Mouse (Mus musculus) adrenal gland, postnatal 4 days (tissue): ENCODE data around the gene Dagla. TPM values are rescaled to one million over a fixed set of nuclear protein-coding genes. Genes with fewer than 3 reads are reported as not detected.

Experiments
- DNase-seq, 2 experiments: peaks; one replicate each; pipeline ENCODE4 v3.0.0; 2021 to 2022; ENCODE audit warnings: low spot score in 2 of 2, mixed read lengths in 2 of 2
- long read RNA-seq, 2 experiments: library from polyadenylated mRNA; stranded (forward); transcript quantifications; one replicate each; pipeline ENCODE4 v2.0.0; 2021
- total RNA-seq, 2 experiments: library from RNA; stranded (reverse); gene quantifications; 2 replicates each; pipeline ENCODE4 v1.2.3; 2021

Dagla gene
- 1 to 10 TPM; 5.2 to 6.4 TPM for total RNA-seq
- long read RNA-seq, experiment 1, full-length matches to known transcripts = 1 of 3 reads
- long read RNA-seq, experiment 1, partial matches to known transcripts = 0 of 3 reads
- long read RNA-seq, experiment 1, other reads (novel, unspliced or antisense) = 2 of 3 reads
- long read RNA-seq, experiment 2, partial matches to known transcripts = 1 of 4 reads
- long read RNA-seq, experiment 2, other reads (novel, unspliced or antisense) = 3 of 4 reads

DNA sequence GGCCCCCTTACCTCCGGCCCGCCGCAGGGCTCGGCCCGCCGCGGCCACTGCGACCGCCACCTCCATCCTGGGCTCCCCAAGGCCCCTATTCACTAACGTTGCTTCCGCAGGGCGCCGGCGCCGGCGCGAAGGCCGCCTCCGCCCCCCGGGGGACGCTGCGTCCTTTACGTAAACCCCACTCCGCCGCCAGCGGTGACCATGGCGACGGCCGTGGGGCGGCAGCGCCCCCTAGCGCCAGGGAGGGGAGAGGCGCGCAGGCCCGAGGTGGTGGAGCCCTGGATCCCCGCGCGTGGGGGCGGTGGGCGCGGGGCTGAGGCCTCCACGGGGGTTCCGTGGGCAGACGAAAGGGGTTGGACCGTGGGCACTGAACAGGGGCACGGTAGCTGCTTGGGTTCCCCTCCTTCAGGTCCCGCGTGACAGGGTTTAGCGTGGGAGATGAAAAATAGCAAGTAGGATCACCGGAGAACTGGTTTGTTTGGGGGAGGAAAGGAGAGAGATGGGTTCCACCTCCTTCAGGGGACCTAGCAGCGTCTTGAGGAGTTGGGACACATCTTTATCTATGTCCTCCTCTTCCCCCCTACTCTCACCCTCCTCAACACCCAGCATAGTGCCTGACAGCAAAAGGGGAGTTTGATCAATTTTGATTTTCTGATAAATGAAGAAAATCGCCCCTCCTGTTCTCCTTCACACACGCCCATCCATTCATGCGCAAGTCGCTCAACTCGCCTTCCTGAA lies at the start of gene Dagla:
Gene Dagla, minus strand, starts transcription at position 68 of the 735 bp plus-strand sequence.
- DNase-seq = peak; percentile 54 to 57

DNA sequence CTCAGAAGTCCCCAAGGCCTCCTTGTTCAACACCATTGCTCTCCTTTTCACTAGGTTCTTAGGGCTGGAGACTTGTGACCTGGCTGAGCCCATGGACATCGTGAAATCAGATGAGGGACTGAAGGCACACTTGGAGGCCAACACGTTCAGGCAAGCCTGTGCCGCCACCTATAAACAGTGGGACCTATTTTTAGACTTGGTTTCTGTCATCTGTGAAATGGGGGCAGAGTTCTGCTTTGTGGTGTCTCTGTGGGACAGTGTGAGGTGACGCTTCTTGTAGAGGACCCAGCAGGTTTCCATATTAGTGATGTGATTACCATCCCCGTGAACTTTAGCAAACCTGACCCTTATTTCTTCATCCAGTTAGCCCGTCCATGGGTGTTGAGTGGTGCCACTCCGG lies 47.5 kb upstream of the Dagla start:
- no peak for DNase-seq

DNA sequence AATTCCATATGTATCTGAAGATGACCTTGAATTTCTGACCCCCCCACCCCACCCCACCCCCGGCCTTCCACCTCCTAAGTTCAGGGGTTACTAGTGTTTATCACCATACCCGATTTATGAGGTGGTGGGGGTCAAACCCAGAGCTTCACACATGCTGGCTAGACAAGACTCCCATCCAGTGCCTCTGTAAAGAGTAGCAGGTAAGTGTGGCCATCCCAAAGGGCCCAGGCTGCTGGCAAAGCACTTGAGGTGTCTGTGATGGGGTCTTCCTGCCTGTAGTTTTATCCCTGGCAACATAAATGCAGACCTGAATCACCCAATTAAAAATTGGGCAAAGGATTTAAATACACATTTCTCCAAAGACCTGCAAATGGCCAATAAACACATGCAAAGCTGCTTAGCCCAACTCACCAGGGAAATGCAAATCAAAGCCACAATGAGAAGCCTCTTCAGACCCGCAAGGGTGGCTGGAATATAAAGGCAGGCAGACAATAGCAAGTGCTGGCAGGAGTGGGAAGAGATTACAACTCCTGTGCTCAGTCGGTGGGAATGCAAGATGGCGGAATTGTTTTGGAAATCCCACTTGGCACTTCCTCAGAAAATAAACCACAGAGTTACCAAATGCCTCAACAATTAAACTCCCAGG lies 43.1 kb upstream of the Dagla start:
- DNase-seq = no peak

DNA sequence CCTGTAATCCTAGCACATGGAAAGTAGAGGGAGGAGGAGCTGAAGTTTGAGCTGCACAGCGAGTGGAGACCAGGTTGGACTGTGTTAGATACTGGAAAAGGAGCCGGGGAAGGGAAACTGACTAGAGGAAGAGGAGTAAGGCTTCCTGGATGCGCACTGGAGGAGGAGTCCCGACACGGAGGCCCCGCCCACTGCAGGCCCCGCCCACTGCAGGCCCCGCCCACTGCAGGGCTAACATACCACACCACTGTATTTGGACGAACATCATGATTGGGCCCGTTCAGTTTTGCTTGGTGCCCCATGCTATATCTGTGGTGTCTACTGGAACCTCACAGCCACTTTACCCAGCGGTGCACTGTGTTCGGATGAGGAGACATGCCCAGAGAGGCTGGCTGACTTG lies 41.0 kb upstream of the Dagla start:
- DNase-seq = no peak

DNA sequence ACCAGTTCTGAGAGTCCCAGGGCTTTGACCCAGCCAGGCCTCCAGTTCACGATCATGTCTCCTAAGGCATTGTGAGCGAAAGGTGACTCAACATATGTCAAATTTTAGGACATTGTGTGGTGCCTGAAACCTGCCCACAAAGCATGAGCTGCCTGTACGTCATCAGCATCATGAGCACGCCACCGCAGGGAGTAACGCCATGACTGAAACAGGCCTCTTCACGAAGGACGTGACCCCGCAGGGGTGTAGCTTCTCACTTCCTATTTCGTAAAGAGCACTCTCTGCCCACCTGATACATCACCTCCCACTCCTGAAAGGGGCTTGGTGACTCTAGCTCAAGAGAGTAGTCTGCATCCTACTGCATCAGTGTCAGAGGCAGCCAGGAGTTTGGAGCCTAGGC lies 39.2 kb upstream of the Dagla start:
- no peak for DNase-seq

DNA sequence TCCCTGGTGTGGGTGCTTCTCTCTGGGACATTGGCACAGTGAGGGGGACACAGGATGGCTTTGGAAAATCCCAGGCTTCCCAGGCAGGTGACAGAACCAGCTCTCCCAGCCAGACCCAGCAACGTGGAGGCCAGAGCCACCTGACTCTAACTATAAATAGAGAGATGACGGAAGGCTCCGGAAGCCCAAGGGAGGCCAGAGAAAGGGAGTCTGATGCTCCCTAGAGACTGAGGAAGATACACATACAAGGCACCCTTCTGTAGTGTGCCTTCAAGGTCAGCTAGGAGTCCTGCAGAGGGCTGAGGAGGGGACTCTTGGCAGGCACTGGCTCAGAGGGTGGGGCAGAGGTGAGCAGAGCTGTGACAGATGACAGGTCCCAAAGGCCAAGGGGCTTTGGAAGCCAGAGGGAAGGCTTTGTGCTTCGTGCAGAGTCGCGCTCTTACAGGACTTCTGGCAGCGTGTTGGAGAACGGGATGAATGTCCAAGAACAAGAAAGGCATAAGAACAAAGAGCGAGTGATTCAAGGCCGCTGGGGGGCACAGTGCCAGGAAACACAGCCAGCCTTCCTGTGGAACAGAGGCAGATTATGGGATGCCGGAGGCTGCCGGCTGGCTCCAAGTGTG lies 37.3 kb upstream of the Dagla start:
- peak; percentile 25 to 55 for DNase-seq

DNA sequence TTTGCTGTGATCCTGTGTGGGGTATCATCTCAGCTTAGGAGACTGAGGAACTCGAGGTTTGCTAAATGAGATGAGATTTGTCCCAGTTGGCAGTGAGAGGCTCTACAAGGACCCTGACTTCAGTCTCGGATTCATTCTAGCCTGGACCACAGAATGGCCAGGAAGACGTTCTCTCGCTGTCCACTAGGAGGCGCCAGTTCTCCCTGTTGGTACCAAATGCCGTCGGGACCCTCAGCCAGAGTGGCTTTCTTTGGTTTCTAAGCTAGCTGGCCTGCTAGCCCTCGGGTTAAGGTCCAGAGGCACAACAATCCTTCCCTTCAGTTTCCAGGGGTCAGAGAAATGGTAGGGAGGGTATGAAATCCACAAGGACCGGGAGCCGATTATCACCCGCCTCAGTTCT lies 36.5 kb upstream of the Dagla start:
- peak; percentile 29 to 35 for DNase-seq

DNA sequence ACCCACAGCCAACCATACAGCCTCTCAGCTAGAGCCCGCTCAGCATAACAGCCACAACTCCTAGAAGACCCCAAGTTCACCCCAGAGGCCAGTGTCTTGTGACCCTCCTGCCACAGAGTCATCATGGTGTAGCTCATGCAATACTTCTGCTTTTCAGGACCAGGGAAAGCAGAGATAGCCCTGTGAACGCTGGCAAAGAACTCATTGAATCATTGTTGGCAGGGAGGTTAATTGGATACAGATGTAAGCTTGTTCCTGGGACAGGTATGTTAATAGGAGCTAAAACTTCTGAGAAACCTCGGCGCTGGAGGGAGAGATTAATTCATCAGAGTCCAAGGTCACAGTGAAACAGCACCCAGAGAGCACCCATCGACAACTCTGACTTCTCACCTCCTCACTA lies 36.0 kb upstream of the Dagla start:
- no peak for DNase-seq

DNA sequence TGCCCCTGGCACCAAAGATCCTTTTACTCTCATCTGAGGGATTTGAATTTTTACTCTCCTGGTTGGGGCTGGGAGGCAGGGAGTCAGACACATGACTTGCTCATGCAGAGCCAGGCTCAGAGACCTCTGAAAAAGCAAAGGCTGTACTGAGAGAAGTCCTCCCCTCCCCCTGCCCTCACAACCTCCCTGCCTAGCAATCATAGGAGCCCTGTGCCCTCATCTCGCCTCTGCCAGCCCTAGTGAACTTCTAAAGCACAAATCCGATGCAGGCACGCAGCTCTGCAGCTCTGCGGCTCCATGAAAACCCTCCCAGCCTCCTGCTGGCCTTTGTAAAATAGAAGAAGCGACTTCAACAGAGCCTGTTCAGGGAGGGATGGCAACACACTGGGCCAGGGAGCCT lies 34.6 kb upstream of the Dagla start:
- no peak for DNase-seq

DNA sequence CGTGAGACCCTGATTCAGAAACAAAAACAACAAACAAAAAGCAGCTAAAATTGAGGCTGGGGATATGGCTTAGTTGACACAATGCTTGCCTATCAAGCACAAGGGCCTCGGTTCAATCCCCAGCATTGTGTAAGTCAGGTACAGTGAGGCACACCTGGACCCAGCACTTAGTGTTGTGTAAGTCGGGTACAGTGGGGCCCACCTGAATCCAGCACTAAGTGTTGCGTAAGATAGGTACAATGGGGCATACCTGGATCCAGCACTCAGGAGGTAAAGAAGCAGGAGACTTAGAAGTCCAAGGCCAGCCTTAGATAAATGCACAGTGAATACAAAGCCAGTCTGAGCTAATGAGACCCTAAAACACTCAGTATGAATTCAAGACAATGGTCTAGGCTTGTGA lies 34.0 kb upstream of the Dagla start:
- no peak for DNase-seq

DNA sequence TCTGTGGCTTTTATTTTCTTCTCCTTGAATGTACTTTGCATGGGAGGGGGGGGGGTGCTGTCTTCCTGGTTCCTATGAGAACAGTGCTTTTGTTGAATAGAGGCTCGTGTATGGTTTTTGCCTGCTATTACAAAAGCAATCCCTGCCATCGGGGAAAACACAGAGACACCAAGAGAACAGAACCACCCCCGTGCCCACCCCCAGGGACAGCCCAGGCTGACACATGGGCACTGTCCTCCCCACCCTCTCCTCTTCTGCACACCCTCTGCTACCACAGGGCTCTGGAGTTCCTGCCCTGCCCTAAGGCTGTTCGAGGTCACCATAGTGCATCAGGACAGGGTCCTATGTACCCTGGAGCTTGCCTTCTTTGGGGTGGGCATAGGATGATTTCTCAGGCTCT lies 29.8 kb upstream of the Dagla start:
- no peak for DNase-seq

DNA sequence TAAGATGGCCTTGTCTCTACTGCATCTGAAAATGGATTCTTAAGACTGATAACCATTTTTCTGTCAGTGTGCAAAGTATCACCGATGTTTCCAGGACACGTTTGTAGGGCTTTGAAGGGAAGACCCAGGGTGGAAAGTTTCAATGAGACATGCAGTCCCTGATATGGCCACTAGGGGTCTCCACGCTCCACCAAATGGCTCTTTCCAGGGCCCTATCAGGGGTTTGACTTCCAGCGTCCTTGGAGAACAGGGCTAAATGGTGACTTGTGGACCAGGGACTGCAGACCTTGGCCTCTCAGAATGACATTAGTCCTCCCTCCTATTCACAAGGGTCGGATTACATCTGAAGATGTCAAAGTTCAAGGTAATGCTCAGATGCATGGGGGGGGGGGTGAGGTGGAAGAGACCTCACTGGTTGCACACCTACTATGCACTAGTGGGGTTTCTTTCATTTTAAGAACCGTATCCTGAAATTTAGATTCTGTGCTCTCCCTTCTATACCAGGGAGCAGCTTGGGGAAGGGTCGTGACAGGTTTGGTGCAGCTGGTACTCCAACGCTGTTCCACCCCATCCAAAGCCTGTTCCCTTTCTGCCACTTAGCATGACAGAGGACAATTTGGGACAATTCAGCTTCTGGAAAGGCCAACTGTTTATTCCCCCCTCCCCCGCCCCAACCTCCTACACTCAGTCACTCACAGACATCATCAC lies 29.0 kb upstream of the Dagla start:
- DNase-seq = peak in 1 of 2 experiments; percentile 38

DNA sequence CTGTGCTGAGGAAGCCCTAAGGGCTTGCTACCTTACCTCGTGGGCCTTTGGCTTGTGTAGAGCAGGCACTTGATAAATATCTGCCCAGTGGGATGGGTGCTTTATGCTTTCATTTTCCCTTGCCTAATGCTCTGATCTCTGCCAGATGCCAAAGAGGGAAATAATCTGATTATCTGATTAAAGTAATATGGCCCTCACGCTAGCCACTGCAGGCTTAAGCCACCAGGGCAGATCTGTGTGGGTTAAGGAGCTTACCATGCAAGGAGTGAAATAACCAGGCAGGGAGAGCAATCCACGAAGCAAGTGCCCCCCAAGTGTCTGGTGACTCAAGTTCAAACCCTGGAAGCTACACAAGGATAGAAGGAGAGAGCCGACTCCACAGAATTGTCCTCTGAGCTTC lies 27.0 kb upstream of the Dagla start:
- no peak for DNase-seq

DNA sequence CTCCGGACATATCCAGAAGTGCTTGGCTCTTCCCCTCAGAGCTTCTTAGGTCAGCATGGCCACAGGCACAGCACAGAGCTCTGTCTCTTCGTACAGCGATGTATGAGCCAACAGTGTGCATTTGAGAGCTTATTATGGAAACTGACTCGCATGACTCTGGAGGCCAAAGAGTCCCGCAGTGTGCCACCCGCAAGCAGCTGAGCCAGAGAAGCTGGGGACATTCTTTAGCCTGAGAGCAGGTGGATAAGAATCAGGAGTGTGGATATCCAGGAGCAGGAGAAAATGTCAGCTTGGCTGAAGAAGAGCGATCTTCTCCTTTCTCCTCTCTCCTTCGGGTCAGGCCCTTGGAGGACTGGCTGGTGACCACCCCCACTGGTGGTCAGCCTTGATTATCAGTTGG lies 24.4 kb upstream of the Dagla start:
- no peak for DNase-seq

DNA sequence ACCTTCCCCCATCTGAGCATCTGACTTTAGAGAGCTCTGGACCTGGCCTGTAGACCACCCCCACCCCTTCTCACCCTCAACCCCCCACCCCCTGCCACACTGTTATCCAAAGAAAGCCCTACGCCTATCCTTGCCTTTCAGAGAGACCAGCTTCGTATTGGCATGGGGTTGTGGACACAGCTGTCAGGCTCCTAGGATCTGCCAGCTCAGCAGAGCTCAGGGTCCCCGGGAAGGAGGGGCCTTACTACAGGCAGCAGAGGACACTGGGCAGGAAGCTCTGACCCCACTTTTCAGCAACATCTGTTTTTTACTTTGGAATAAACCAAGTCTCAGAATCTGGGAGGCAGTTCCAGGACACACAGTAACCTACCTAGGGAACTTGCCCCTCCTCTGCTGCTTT lies 21.9 kb upstream of the Dagla start:
- DNase-seq = no peak

DNA sequence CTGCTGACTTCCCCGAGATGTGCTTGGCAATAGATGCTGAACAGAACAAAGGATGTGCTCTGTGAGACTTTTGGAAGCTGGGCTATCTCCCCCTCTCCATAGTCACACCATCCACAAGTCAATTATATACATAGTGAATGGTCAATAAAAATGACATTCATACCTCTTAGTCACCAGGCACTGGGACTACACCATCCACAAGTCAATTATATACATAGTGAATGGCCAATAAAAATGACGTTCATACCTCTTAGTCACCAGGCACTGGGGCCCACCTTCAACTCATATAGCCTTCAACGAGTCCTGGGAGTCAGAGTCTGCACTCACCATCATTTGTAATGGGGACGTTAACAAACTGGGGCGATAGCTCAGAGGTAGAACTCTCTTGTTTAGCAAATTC lies 19.2 kb upstream of the Dagla start:
- DNase-seq = no peak

DNA sequence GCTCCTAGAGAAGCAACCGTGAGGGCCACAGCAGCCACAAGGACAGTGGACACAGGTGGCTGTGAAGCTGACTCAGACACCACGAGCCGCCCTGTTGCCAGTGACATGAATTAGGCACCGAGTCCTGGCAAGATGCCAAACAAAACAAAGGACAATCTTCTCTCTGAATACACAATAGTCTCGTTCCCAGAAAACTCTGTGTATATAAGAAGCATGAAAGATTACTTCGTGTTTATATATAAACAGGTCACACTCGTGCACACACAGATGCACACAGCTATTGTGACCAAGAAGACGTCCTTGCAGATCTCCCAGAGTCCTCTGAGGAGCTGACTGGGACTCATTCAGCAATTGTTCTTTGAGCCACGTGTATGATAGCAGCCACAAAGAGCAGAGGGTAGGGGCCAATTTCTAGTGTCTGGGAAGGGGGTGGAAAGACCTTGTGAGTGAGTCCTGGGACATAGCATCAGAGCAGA lies 18.7 kb upstream of the Dagla start:
- DNase-seq = no peak

DNA sequence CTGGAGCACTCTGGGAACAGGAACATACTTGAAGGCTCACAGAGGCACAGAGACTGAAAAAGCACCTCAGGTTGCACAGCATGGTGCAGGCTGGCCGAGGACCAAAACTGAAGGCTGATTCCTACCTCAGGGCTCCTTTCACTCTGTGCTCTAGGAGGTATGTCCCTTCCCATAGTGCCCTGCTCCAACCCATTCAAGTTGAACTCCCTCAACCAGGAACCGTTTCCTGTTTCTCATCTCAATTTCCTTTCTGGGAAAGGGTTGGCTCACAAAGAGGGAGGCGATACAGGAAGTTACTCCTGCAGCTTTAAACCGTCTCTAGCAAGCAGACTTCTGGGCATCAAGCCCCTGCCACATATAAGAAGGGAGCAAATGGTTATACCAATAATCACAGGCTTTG lies 13.1 kb upstream of the Dagla start:
- DNase-seq = no peak

DNA sequence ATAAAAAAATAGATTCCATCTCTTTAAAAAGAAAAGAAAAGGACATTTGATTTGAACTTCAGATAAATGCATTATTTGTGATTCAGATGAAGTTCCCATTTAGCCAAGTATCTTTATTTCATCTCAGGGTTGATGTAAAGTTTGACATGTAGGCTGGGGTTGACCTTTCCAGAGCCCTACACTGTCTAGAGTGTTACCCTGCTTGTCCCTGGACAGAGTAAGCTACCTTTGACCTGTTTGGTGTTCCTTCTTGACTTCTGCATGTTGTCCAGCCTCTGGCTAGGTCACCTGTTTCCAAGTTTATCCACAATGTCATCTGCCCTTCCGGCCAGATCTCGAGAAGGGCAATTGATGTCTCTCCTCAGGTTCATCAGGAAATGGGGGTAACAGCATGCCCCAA lies 12.7 kb upstream of the Dagla start:
- DNase-seq = no peak

DNA sequence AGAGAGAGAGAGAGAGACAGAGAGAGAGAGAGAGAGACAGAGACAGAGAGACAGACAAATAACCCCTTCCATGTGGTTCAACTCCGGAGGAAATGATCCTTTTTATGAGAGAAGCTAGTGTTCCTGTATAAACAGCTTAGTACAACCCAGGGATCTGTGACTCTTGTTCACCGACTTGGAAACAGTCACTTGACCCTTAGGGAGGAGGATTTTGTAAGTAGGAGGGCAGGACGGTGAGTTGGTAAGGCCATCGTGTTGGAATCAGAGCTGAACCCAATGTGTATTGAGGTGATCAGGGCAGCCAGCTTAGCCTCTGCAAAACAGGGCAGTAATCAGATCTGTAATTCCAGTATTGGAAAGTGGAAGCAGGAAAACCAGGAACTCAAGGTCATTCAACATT lies 12.3 kb upstream of the Dagla start:
- DNase-seq = no peak

DNA sequence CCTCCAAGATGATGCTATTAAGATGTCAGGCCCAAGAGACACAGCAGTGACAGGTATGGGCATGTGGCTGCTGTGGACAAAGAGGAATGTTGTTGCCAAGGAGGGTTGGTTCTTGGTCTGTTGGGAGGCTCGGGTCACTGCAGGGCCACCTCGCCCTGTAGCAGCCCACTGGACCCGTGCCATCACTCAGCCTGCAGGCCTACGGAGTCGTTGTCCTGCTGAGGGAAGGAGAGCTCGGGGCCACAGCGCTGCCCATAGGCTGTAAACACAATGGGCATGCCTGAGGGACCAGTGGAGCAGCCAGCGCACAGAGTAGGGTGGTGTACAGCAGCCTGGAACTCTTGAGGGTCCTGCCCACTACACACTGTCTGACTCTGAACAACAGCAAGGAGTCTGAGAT lies 7.4 kb upstream of the Dagla start:
- no peak for DNase-seq
